Mouse (Mus musculus) midbrain, embryonic 12.5 days (tissue): Measurements from ENCODE around the gene Znfx1. TPM values are rescaled to one million over a fixed set of nuclear protein-coding genes. Genes with fewer than 3 reads are reported as not detected.
A peak's percentile ranks its signal among the peaks of the same experiment; 100 is the strongest.
"Not testable (repeated sequence)": the region's sequence is repeated elsewhere in the genome, so short reads cannot be mapped to it uniquely, and the experiment has no call there.

Experiments
- ATAC-seq: fragments of 200-750 bp; cut with Nextera tagmentation; 2 replicates; pipeline ENCODE4 v1.8.0; 2017; ENCODE audit warnings: low read depth, moderate TSS enrichment, moderate library complexity; ENCODE audit not compliant: low FRiP score
- H3K27ac ChIP-seq: fragments of 300-500 bp; sonication (generic); replicated peaks from 2 replicates; pipeline ENCODE4 v1.5.1; 2016; ENCODE audit warnings: mild to moderate bottlenecking
- H3K27me3 ChIP-seq: fragments of 300-500 bp; sonication (generic); 2 replicates; pipeline ENCODE4 v1.6.1; 2016; ENCODE audit warnings: mild to moderate bottlenecking
- H3K36me3 ChIP-seq: fragments of 300-500 bp; sonication (generic); 2 replicates; pipeline ENCODE4 v1.6.1; 2016
- H3K4me1 ChIP-seq: fragments of 300-500 bp; sonication (generic); 2 replicates; pipeline ENCODE4 v1.6.1; 2016
- H3K4me2 ChIP-seq: fragments of 300-500 bp; sonication (generic); replicated peaks from 2 replicates; pipeline ENCODE4 v1.6.1; 2016; ENCODE audit warnings: mild to moderate bottlenecking, moderate library complexity
- H3K4me3 ChIP-seq: fragments of 300-500 bp; sonication (generic); 2 replicates; pipeline ENCODE4 v1.5.1; 2016; ENCODE audit warnings: mild to moderate bottlenecking
- H3K9ac ChIP-seq: fragments of 300-500 bp; sonication (generic); replicated peaks from 2 replicates; pipeline ENCODE4 v1.6.1; 2016; ENCODE audit warnings: mild to moderate bottlenecking, moderate library complexity
- H3K9me3 ChIP-seq: fragments of 300-500 bp; sonication (generic); 2 replicates; pipeline ENCODE4 v1.6.1; 2016; ENCODE audit warnings: mild to moderate bottlenecking
- WGBS: fragments of 180-500 bp; shearing (Covaris S2); methylation state at CpG from one replicate; pipeline ENCODE4 v1.1.7; 2016; 5-methylcytosine and 5-hydroxymethylcytosine counted together
- polyA plus RNA-seq: library from polyadenylated mRNA; unstranded; fragments of >200 nt; fragmentation: Nextera tagmentation; extraction: Ambion mirVana; gene quantifications from 2 replicates; pipeline ENCODE4 v1.2.1, GENCODE M21; 2016

Gene Znfx1
- polyA plus RNA-seq, 1 experiment from 2014 or later: 9.6 TPM

GRCm38 (mm10) chr2:167038716-167039115, 24.1 kb downstream of the Znfx1 start:
- WGBS: 93% methylated on average over 7 of the region's 7 CpGs
- Histone ChIP-seq H3K36me3 (peaks cover 100% of the 10 kb centered on the region), H3K4me1 (no peaks in the 10 kb centered on the region), H3K27ac (no peak overlapping the region), H3K9me3 (no peaks in the 10 kb centered on the region), H3K4me2 (no peak overlapping the region), H3K4me3 (no peak overlapping the region), H3K27me3 (no peaks in the 10 kb centered on the region), H3K9ac (no peak overlapping the region)
- ATAC-seq: no peak

GRCm38 (mm10) chr2:167038297-167038696, 24.5 kb downstream of the Znfx1 start:
- ATAC-seq: no peak
- Histone ChIP-seq H3K9me3 (no peaks in the 10 kb centered on the region), H3K36me3 (peaks cover 100% of the 10 kb centered on the region), H3K27me3 (no peaks in the 10 kb centered on the region), H3K27ac (no peak overlapping the region), H3K4me1 (no peaks in the 10 kb centered on the region), H3K9ac (no peak overlapping the region), H3K4me2 (no peak overlapping the region), H3K4me3 (no peak overlapping the region)
- 91% methylated on average over 6 of the region's 6 CpGs for WGBS

- H3K36me3 ChIP-seq: peaks cover 97% of the 10 kb centered on the region
Observed at GRCm38 (mm10) chr2:167037710-167038109, 25.1 kb downstream of the Znfx1 start.

GRCm38 (mm10) chr2:167030507-167030906, 32.3 kb downstream of the Znfx1 start:
- no peaks in the 10 kb centered on the region for H3K27me3 ChIP-seq
- H3K4me3 ChIP-seq: no peak overlapping the region
- no peak overlapping the region for H3K27ac ChIP-seq
- ATAC-seq: no peak
- no peaks in the 10 kb centered on the region for H3K4me1 ChIP-seq
- H3K9ac ChIP-seq: no peak overlapping the region
- WGBS: 97% methylated on average over 4 of the region's 4 CpGs
- peaks cover 90% of the 10 kb centered on the region for H3K36me3 ChIP-seq
- no peaks in the 10 kb centered on the region for H3K9me3 ChIP-seq
- H3K4me2 ChIP-seq: no peak overlapping the region

More at GRCm38 (mm10) chr2:167037710-167038109, 25.1 kb downstream of the Znfx1 start:
- no peak overlapping the region for H3K9ac ChIP-seq
- no peak overlapping the region for H3K4me3 ChIP-seq
- H3K4me2 ChIP-seq: no peak overlapping the region
- H3K27me3 ChIP-seq: no peaks in the 10 kb centered on the region
- no peaks in the 10 kb centered on the region for H3K9me3 ChIP-seq
- no peaks in the 10 kb centered on the region for H3K4me1 ChIP-seq
- 95% methylated on average over 12 of the region's 12 CpGs for WGBS
- ATAC-seq: no peak
- no peak overlapping the region for H3K27ac ChIP-seq

GRCm38 (mm10) chr2:167028553-167028952, 34.3 kb downstream of the Znfx1 start:
- no peaks in the 10 kb centered on the region for H3K9me3 ChIP-seq
- ATAC-seq: no peak
- WGBS: 95% methylated on average over 7 of the region's 7 CpGs
- H3K4me3 ChIP-seq: no peak overlapping the region
- H3K27me3 ChIP-seq: no peaks in the 10 kb centered on the region
- no peaks in the 10 kb centered on the region for H3K4me1 ChIP-seq
- H3K9ac ChIP-seq: no peak overlapping the region
- no peak overlapping the region for H3K27ac ChIP-seq
- H3K4me2 ChIP-seq: no peak overlapping the region
- H3K36me3 ChIP-seq: peaks cover 86% of the 10 kb centered on the region

- no peak overlapping the region for H3K27ac ChIP-seq
- H3K4me1 ChIP-seq: peaks cover 18% of the 10 kb centered on the region
- no peak for ATAC-seq
- WGBS: 97% methylated on average over 10 of the region's 10 CpGs
- no peak overlapping the region for H3K4me3 ChIP-seq
- H3K4me2 ChIP-seq: no peak overlapping the region
- H3K9me3 ChIP-seq: no peaks in the 10 kb centered on the region
- no peak overlapping the region for H3K9ac ChIP-seq
- H3K27me3 ChIP-seq: no peaks in the 10 kb centered on the region
- peaks cover 56% of the 10 kb centered on the region for H3K36me3 ChIP-seq
Observed at GRCm38 (mm10) chr2:167019396-167019795, 43.4 kb downstream of the Znfx1 start.

- WGBS: 0% methylated on average over 21 of the region's 21 CpGs
- Histone ChIP-seq H3K9ac (peak overlapping the region; percentile 82), H3K36me3 (peaks cover 23% of the 10 kb centered on the region), H3K9me3 (no peaks in the 10 kb centered on the region), H3K4me2 (peak overlapping the region; percentile 97), H3K27me3 (no peaks in the 10 kb centered on the region), H3K4me1 (peaks cover 18% of the 10 kb centered on the region), H3K4me3 (peak overlapping the region; percentile 92), H3K27ac (0 out of 2 replicates have a peak overlapping the region, but pooled peaks have one; percentile 15)
- ATAC-seq: peak; percentile 68
Observed at GRCm38 (mm10) chr2:167015382-167015718, 47.5 kb downstream of the Znfx1 start.

GRCm38 (mm10) chr2:167014702-167015381, 48.0 kb downstream of the Znfx1 start, which contains the start of gene Ddx27:
Gene Ddx27 (plus strand): TSS chr2:167015193.
- peak; percentile 89 for ATAC-seq
- H3K9ac ChIP-seq: peak within 1 kb of the TSS; percentile 82
- H3K4me1 ChIP-seq: peaks cover 18% of the 10 kb centered on the region
- 3% methylated on average over 37 of the region's 37 CpGs for WGBS
- no peaks in the 10 kb centered on the region for H3K9me3 ChIP-seq
- no peaks in the 10 kb centered on the region for H3K27me3 ChIP-seq
- peak within 1 kb of the TSS; percentile 97 for H3K4me2 ChIP-seq
- peak within 1 kb of the TSS; percentile 39; the same call in 1 of the 2 replicates for H3K27ac ChIP-seq
- peaks cover 18% of the 10 kb centered on the region for H3K36me3 ChIP-seq
- H3K4me3 ChIP-seq: peak within 1 kb of the TSS; percentile 92

- 87% methylated on average over 3 of the region's 3 CpGs for WGBS
- no peaks in the 10 kb centered on the region for H3K9me3 ChIP-seq
- no peak overlapping the region for H3K4me2 ChIP-seq
- no peak for ATAC-seq
- no peak overlapping the region for H3K9ac ChIP-seq
- H3K36me3 ChIP-seq: no peaks in the 10 kb centered on the region
- no peak overlapping the region for H3K4me3 ChIP-seq
- peaks cover 4% of the 10 kb centered on the region for H3K4me1 ChIP-seq
- no peak overlapping the region for H3K27ac ChIP-seq
- no peaks in the 10 kb centered on the region for H3K27me3 ChIP-seq
Observed at GRCm38 (mm10) chr2:167010546-167010945, 52.3 kb downstream of the Znfx1 start.

- Histone ChIP-seq H3K9ac (no peak overlapping the region), H3K27me3 (no peaks in the 10 kb centered on the region), H3K27ac (no peak overlapping the region), H3K9me3 (no peaks in the 10 kb centered on the region), H3K4me1 (no peaks in the 10 kb centered on the region), H3K4me2 (no peak overlapping the region), H3K36me3 (no peaks in the 10 kb centered on the region), H3K4me3 (no peak overlapping the region)
- 88% methylated on average over 4 of the region's 4 CpGs for WGBS
- ATAC-seq: no peak
Observed at GRCm38 (mm10) chr2:167009483-167009882, 53.3 kb downstream of the Znfx1 start.

GRCm38 (mm10) chr2:167007565-167007964, 55.2 kb downstream of the Znfx1 start:
- H3K9me3 ChIP-seq, H3K9ac ChIP-seq, H3K27me3 ChIP-seq, H3K4me3 ChIP-seq, H3K4me2 ChIP-seq, H3K36me3 ChIP-seq, H3K4me1 ChIP-seq, H3K27ac ChIP-seq, ATAC-seq: not testable (repeated sequence)
- WGBS: 86% methylated on average over 4 of the region's 4 CpGs

GRCm38 (mm10) chr2:167007001-167007491, 55.8 kb downstream of the Znfx1 start:
- H3K27ac ChIP-seq: no peak overlapping the region
- no peaks in the 10 kb centered on the region for H3K27me3 ChIP-seq
- no peak overlapping the region for H3K4me3 ChIP-seq
- no peaks in the 10 kb centered on the region for H3K4me1 ChIP-seq
- H3K36me3 ChIP-seq: no peaks in the 10 kb centered on the region
- H3K9ac ChIP-seq: no peak overlapping the region
- WGBS: 74% methylated on average over 13 of the region's 13 CpGs
- H3K9me3 ChIP-seq: no peaks in the 10 kb centered on the region
- no peak overlapping the region for H3K4me2 ChIP-seq
- no peak for ATAC-seq
